Mouse (Mus musculus) G1E (cell line): ENCODE measurements around the gene Pkmyt1.

Source experiments
- CTCF ChIP-seq: IDR thresholded peaks from 2 replicates; pipeline ENCODE4 v1.5.1; 2012; ENCODE audit warnings: low read depth, low read length, inconsistent platforms, mixed read lengths
- GATA1 ChIP-seq: IDR thresholded peaks from 2 replicates; pipeline ENCODE4 v1.6.1; 2012; ENCODE audit warnings: borderline replicate concordance, low read length, inconsistent platforms, mixed read lengths
- GATA2 ChIP-seq: IDR thresholded peaks from 2 replicates; pipeline ENCODE4 v1.6.1; 2012; ENCODE audit warnings: low read depth, low read length, inconsistent platforms, borderline replicate concordance
- TAL1 ChIP-seq: conservative IDR thresholded peaks from 2 replicates; pipeline ENCODE4 v1.6.1; 2012; ENCODE audit warnings: low read depth, low read length, inconsistent platforms, mixed read lengths

DNA sequence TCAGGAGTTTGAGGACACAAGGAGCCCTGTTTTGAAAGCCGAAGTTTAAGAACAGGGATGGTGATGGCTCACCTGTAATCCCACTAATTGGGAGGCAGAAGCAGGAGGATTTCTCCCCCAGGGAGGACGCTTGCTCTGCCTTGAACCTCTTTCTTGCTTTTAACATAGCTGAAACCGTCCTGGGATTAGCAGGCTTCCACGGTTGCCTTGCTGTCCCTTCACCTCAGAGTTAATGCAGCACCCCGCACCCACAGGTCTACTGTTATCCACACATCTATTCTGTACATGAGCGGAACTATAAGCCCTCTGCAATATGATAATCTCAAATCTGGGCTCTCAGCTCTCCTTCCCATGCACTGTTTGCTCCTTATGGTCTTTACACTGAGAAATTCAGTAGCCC is 47.5 kb downstream of the Pkmyt1 start:
- TF ChIP-seq CTCF (no peak), GATA1 (no peak), TAL1 (no peak), GATA2 (no peak)
